Mouse (Mus musculus) embryonic fibroblast, embryonic 13.5 days (primary cell): ENCODE measurements around the gene Spata3. TPM values are rescaled to one million over a fixed set of nuclear protein-coding genes. Genes with fewer than 3 reads are reported as not detected.

Experiments
- H3K27ac ChIP-seq: 2 replicates; pipeline ENCODE4 v1.5.1; 2012; ENCODE audit warnings: low read length, control low read depth, inconsistent platforms; ENCODE audit not compliant: insufficient read depth
- H3K4me1 ChIP-seq: 2 replicates; pipeline ENCODE4 v1.6.1; 2011; ENCODE audit warnings: low read length; ENCODE audit not compliant: control insufficient read depth, insufficient read depth
- H3K4me3 ChIP-seq: 2 replicates; pipeline ENCODE4 v1.5.1; 2011; ENCODE audit warnings: mild to moderate bottlenecking, control low read depth, low read length; ENCODE audit not compliant: insufficient read depth
- CTCF ChIP-seq: IDR thresholded peaks from 2 replicates; pipeline ENCODE4 v1.5.1; 2011; ENCODE audit warnings: mild to moderate bottlenecking, control low read depth, low read length, moderate library complexity, borderline replicate concordance; ENCODE audit not compliant: insufficient read depth
- POLR2A ChIP-seq: IDR thresholded peaks from 2 replicates; pipeline ENCODE4 v1.6.1; 2011; ENCODE audit warnings: low read depth, mild to moderate bottlenecking, control low read depth, low read length, moderate library complexity
- polyA plus RNA-seq: library from polyadenylated mRNA; stranded (reverse); fragments of >200 nt; gene quantifications from 2 replicates; pipeline ENCODE4 v1.2.4, GENCODE M21; 2011; ENCODE audit warnings: low read depth; ENCODE audit not compliant: missing spikeins, insufficient read length

Spata3 gene
- polyA plus RNA-seq, 1 experiment, result not detected

GRCm38 (mm10) chr1:86021365-86021989 lies 4.9 kb downstream of the Spata3 start:
- Histone ChIP-seq H3K27ac (no peak overlapping the region), H3K4me3 (no peak overlapping the region), H3K4me1 (no peaks in the 10 kb centered on the region)
- TF ChIP-seq POLR2A (no peak), CTCF (no peak)

- Histone ChIP-seq H3K4me3 (no peak overlapping the region), H3K4me1 (no peaks in the 10 kb centered on the region), H3K27ac (no peak overlapping the region)
- TF ChIP-seq POLR2A, result no peak
- no peak for TF ChIP-seq CTCF
Measured at GRCm38 (mm10) chr1:86032273-86032987, 15.8 kb downstream of the Spata3 start.

DNA sequence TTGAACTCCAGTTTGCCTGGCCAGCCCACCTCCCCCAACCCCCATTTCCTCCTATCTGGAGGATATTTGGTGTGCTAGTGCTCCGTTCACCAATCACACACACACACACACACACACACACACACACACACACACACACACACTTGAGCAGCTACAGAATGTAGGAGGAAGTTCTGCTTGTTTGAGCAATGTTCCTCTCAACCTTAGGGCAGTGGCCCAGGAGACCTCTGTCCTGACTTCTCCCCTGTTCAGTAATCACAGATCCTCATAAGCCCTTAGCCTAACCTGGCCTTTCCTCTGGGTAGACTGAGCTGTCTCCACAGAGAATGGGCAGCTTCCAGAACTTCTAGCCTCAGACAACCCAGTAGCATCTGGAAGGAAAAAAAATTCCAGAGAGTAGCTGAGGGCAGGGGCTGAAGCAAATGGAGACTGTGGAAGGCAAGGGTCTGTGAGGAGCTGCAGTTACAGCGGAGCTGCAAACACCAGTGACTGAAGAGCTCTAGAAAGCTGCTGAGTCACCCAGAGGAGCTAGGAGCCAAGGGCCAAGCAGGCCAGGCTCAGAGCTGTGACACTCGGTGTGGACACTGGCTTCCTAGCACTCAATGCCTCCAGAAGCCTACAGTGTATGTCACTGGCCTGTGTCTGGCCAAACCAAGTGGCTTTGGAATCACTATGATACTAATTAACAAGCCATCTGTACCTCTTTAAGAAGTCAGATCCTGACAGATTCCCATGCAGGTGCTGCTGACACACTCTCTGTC lies 21.8 kb downstream of the Spata3 start:
- no peak for TF ChIP-seq POLR2A
- TF ChIP-seq CTCF, result no peak
- Histone ChIP-seq H3K4me3 (no peak overlapping the region), H3K4me1 (no peaks in the 10 kb centered on the region), H3K27ac (no peak overlapping the region)

DNA sequence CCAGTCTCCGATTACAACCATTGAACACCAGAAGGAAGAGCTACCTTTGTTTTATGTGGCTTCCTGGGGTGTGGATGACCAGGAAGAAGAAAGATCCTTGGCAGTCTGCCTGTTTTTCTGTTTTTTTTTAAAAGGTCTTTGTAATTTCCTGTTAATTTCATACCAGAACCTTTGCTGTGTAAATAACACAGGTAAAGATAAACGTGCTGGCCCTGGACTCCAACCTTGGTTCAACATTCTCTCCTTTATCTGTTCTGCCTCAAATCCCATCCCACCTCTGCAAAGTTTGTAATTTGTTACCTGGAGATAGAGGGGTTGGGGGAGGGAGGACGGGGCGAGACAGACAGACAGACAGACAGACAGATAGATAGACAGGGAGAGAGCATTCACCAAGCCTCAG lies 23.5 kb downstream of the Spata3 start:
- H3K4me1 ChIP-seq, result no peaks in the 10 kb centered on the region
- H3K4me3 ChIP-seq, result no peak overlapping the region
- no peak overlapping the region for H3K27ac ChIP-seq
- no peak for TF ChIP-seq POLR2A
- TF ChIP-seq CTCF, result no peak

- H3K4me3 ChIP-seq, result no peak overlapping the region
- no peak for TF ChIP-seq POLR2A
- TF ChIP-seq CTCF, result no peak
- H3K4me1 ChIP-seq, result no peaks in the 10 kb centered on the region
- no peak overlapping the region for H3K27ac ChIP-seq
Measured at GRCm38 (mm10) chr1:86040817-86041216, 24.2 kb downstream of the Spata3 start.

DNA sequence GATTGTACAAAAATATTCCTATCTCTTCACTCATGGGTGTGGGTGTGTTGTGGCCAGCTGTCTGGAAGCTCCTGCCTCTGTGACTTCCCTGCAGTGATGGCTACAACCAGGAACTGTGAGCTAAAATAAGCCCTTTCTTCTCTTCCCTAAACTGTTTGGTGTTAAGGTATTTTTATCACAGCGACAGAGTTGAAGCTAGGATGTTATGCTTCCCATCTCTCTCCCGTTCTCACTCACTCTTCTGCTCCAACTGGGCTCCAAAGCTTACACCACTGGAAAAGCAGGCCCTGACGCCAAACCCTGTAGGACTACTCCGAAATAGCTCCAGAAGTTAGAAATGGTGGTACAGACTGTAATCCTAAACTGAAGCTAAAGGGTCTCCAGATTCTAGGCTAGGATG lies 28.4 kb downstream of the Spata3 start:
- Histone ChIP-seq H3K4me1 (no peaks in the 10 kb centered on the region), H3K4me3 (no peak overlapping the region), H3K27ac (no peak overlapping the region)
- TF ChIP-seq POLR2A, result no peak
- no peak for TF ChIP-seq CTCF

GRCm38 (mm10) chr1:86045848-86046805 lies 29.5 kb downstream of the Spata3 start, which contains the start of gene 2810459M11Rik:
TSS of gene 2810459M11Rik (plus strand) at chr1:86045863.
- no peak within 1 kb of the TSS for H3K27ac ChIP-seq
- H3K4me1 ChIP-seq, result no peaks in the 10 kb centered on the region
- TF ChIP-seq POLR2A, result no peak
- no peak for TF ChIP-seq CTCF
- H3K4me3 ChIP-seq, result peak within 1 kb of the TSS; percentile 40

- H3K4me1 ChIP-seq, result no peaks in the 10 kb centered on the region
- no peak overlapping the region for H3K4me3 ChIP-seq
- TF ChIP-seq CTCF, result no peak
- TF ChIP-seq POLR2A, result no peak
- no peak overlapping the region for H3K27ac ChIP-seq
Measured at GRCm38 (mm10) chr1:86046833-86047563, 30.4 kb downstream of the Spata3 start.
